Mouse (Mus musculus): ENCODE data around the gene Sema7a. TPM values are rescaled to one million over a fixed set of nuclear protein-coding genes. Genes with fewer than 3 reads are reported as not detected.

Sema7a gene
- polyA plus RNA-seq, 1 experiment from 2014 or later = 2.5 TPM

DNA sequence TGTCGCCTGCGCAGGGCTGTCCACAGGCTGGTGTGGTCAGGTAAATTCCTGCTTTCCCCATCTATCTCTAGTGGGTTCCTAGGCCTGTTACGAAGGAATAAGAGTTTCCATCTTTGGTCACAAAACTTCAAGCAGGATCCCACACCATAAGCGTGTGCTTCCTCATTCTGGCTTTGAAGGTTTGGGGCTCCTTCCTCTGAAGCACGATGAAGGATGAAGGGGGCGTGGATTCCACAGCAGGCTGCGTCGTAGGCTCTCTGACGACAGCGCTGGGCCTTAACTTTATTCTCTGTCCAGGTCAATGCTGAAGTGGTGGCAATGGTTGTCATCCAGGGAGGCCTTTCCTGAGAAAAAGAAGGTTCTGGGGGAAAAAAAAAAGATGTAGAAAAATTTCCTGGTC is 40.7 kb downstream of the Sema7a start:
- H3K27ac ChIP-seq (ENCODE audit: low read length) = no peak overlapping the region
- H3K4me3 ChIP-seq (replicated peaks; ENCODE audit: low read length) = no peak overlapping the region
- no peaks in the 10 kb centered on the region for H3K36me3 ChIP-seq (ENCODE audit: control insufficient read depth, insufficient read depth)
- no peaks in the 10 kb centered on the region for H3K4me1 ChIP-seq (replicated peaks; ENCODE audit: control insufficient read depth, insufficient read depth, low read length)
- no peaks in the 10 kb centered on the region for H3K27me3 ChIP-seq (replicated peaks; ENCODE audit: control insufficient read depth, insufficient read depth, low read length)
- no peak overlapping the region for H3K9ac ChIP-seq (replicated peaks; ENCODE audit: low read depth, low read length)
- no peak for ATAC-seq
- 87% methylated on average over 10 of the region's 10 CpGs for WGBS
- no peaks in the 10 kb centered on the region for H3K9me3 ChIP-seq (ENCODE audit: control insufficient read depth, low read length)
- H3K4me2 ChIP-seq (ENCODE audit: low read length) = no peak overlapping the region

DNA sequence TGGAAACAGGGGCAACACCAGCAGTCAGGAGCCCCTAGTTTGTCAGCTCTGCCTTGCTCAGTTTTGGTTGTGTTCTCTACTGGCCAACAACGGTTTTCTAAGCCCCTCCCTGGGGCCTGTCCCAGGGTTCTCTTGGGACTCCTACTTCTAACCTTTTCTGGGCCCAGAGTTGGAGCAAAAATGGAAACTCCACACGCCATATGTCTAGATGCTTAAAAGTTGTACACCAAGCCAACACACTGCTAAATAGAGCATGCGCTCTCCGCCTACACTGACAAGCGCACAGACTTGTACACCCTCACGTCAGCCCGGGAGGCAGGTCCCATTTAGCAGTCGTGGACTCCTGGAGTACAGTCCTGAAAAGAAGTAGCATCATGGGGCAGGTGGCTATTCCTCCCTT is 45.4 kb downstream of the Sema7a start:
- Histone ChIP-seq H3K36me3 (ENCODE audit: control insufficient read depth, insufficient read depth) (no peaks in the 10 kb centered on the region), H3K27ac (ENCODE audit: low read length) (no peak overlapping the region), H3K9ac (replicated peaks; ENCODE audit: low read depth, low read length) (no peak overlapping the region), H3K4me2 (ENCODE audit: low read length) (no peak overlapping the region), H3K4me3 (replicated peaks; ENCODE audit: low read length) (no peak overlapping the region), H3K4me1 (replicated peaks; ENCODE audit: control insufficient read depth, insufficient read depth, low read length) (peaks cover 4% of the 10 kb centered on the region; the same call in 1 of the 2 replicates), H3K9me3 (ENCODE audit: control insufficient read depth, low read length) (no peaks in the 10 kb centered on the region), H3K27me3 (replicated peaks; ENCODE audit: control insufficient read depth, insufficient read depth, low read length) (no peaks in the 10 kb centered on the region)
- WGBS = 79% methylated on average over 8 of the region's 8 CpGs
- no peak for ATAC-seq

GRCm38 (mm10) chr9:57986293-57986692 is 46.4 kb downstream of the Sema7a start:
- 84% methylated on average over 7 of the region's 7 CpGs for WGBS
- Histone ChIP-seq H3K27ac (ENCODE audit: low read length) (no peak overlapping the region), H3K27me3 (replicated peaks; ENCODE audit: control insufficient read depth, insufficient read depth, low read length) (no peaks in the 10 kb centered on the region), H3K4me3 (replicated peaks; ENCODE audit: low read length) (no peak overlapping the region), H3K4me2 (ENCODE audit: low read length) (no peak overlapping the region), H3K4me1 (replicated peaks; ENCODE audit: control insufficient read depth, insufficient read depth, low read length) (peaks cover 4% of the 10 kb centered on the region; the same call in 1 of the 2 replicates), H3K9ac (replicated peaks; ENCODE audit: low read depth, low read length) (no peak overlapping the region), H3K36me3 (ENCODE audit: control insufficient read depth, insufficient read depth) (no peaks in the 10 kb centered on the region), H3K9me3 (ENCODE audit: control insufficient read depth, low read length) (no peaks in the 10 kb centered on the region)
- ATAC-seq = no peak

DNA sequence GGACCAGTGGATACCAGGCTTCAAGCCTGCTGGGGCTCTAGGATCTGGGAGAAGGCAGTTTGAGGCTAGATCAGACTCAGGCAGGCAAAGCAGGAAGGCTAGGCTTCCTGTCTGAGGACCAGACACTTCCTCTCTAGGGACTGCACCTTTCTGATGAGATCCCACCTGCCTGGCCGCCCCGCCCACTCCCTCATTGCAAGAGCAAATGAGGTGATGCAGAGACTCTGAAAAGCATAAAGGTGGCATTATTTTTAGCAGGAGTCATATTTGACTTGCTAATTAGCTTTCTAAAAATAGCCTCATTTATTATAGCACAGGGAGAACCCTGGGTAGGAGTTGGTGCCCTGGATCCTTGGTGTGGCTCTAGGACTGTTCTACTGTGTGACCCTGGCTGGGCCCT is 48.2 kb downstream of the Sema7a start:
- H3K9me3 ChIP-seq (ENCODE audit: control insufficient read depth, low read length) = no peaks in the 10 kb centered on the region
- H3K4me2 ChIP-seq (ENCODE audit: low read length) = no peak overlapping the region
- ATAC-seq = no peak
- no peaks in the 10 kb centered on the region for H3K36me3 ChIP-seq (ENCODE audit: control insufficient read depth, insufficient read depth)
- H3K9ac ChIP-seq (replicated peaks; ENCODE audit: low read depth, low read length) = no peak overlapping the region
- H3K27me3 ChIP-seq (replicated peaks; ENCODE audit: control insufficient read depth, insufficient read depth, low read length) = no peaks in the 10 kb centered on the region
- no peak overlapping the region for H3K27ac ChIP-seq (ENCODE audit: low read length)
- 83% methylated on average over 2 of the region's 2 CpGs for WGBS
- H3K4me3 ChIP-seq (replicated peaks; ENCODE audit: low read length) = no peak overlapping the region
- H3K4me1 ChIP-seq (replicated peaks; ENCODE audit: control insufficient read depth, insufficient read depth, low read length) = peaks cover 6% of the 10 kb centered on the region

- H3K4me2 ChIP-seq (ENCODE audit: low read length) = no peak overlapping the region
- H3K9me3 ChIP-seq (ENCODE audit: control insufficient read depth, low read length) = no peaks in the 10 kb centered on the region
- no peak overlapping the region for H3K9ac ChIP-seq (replicated peaks; ENCODE audit: low read depth, low read length)
- H3K27ac ChIP-seq (ENCODE audit: low read length) = no peak overlapping the region
- no peaks in the 10 kb centered on the region for H3K36me3 ChIP-seq (ENCODE audit: control insufficient read depth, insufficient read depth)
- ATAC-seq = no peak
- H3K27me3 ChIP-seq (replicated peaks; ENCODE audit: control insufficient read depth, insufficient read depth, low read length) = no peaks in the 10 kb centered on the region
- H3K4me1 ChIP-seq (replicated peaks; ENCODE audit: control insufficient read depth, insufficient read depth, low read length) = peaks cover 12% of the 10 kb centered on the region
- no peak overlapping the region for H3K4me3 ChIP-seq (replicated peaks; ENCODE audit: low read length)
- WGBS = 95% methylated on average over 6 of the region's 6 CpGs
Measured at GRCm38 (mm10) chr9:57989309-57989708, 49.4 kb downstream of the Sema7a start.

GRCm38 (mm10) chr9:57990438-57991110 is 50.7 kb downstream of the Sema7a start:
- ATAC-seq = no peak
- Histone ChIP-seq H3K9me3 (ENCODE audit: control insufficient read depth, low read length) (no peaks in the 10 kb centered on the region), H3K9ac (replicated peaks; ENCODE audit: low read depth, low read length) (no peak overlapping the region), H3K4me3 (replicated peaks; ENCODE audit: low read length) (no peak overlapping the region), H3K27me3 (replicated peaks; ENCODE audit: control insufficient read depth, insufficient read depth, low read length) (no peaks in the 10 kb centered on the region), H3K27ac (ENCODE audit: low read length) (no peak overlapping the region), H3K4me1 (replicated peaks; ENCODE audit: control insufficient read depth, insufficient read depth, low read length) (peaks cover 12% of the 10 kb centered on the region), H3K4me2 (ENCODE audit: low read length) (no peak overlapping the region), H3K36me3 (ENCODE audit: control insufficient read depth, insufficient read depth) (no peaks in the 10 kb centered on the region)
- whole genome bisulfite sequencing = 41% methylated on average over 10 of the region's 10 CpGs

DNA sequence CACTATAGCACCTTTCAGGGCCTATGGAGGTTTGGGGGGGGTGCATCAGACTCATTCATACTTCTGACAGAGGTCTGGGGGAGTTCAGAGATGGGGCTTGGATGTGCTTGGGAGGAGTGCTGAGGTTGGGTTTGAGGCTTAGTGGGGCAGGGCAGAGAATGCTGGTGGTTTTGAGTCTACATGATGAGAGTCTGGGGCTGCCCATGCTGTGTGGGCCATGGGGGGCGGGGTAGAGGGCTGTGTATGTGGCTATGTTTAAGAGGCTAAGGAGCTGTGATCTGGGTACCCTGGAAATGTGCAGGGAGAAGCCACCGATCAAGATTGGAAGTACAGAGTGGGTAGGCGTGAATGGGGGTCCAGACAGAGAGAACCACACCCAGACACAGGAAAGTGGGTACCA is 52.1 kb downstream of the Sema7a start:
- no peak overlapping the region for H3K4me3 ChIP-seq (replicated peaks; ENCODE audit: low read length)
- H3K27me3 ChIP-seq (replicated peaks; ENCODE audit: control insufficient read depth, insufficient read depth, low read length) = no peaks in the 10 kb centered on the region
- no peak for ATAC-seq
- H3K4me2 ChIP-seq (ENCODE audit: low read length) = no peak overlapping the region
- no peaks in the 10 kb centered on the region for H3K9me3 ChIP-seq (ENCODE audit: control insufficient read depth, low read length)
- peaks cover 12% of the 10 kb centered on the region for H3K4me1 ChIP-seq (replicated peaks; ENCODE audit: control insufficient read depth, insufficient read depth, low read length)
- H3K27ac ChIP-seq (ENCODE audit: low read length) = no peak overlapping the region
- WGBS = 80% methylated on average over 3 of the region's 3 CpGs
- no peak overlapping the region for H3K9ac ChIP-seq (replicated peaks; ENCODE audit: low read depth, low read length)
- no peaks in the 10 kb centered on the region for H3K36me3 ChIP-seq (ENCODE audit: control insufficient read depth, insufficient read depth)

DNA sequence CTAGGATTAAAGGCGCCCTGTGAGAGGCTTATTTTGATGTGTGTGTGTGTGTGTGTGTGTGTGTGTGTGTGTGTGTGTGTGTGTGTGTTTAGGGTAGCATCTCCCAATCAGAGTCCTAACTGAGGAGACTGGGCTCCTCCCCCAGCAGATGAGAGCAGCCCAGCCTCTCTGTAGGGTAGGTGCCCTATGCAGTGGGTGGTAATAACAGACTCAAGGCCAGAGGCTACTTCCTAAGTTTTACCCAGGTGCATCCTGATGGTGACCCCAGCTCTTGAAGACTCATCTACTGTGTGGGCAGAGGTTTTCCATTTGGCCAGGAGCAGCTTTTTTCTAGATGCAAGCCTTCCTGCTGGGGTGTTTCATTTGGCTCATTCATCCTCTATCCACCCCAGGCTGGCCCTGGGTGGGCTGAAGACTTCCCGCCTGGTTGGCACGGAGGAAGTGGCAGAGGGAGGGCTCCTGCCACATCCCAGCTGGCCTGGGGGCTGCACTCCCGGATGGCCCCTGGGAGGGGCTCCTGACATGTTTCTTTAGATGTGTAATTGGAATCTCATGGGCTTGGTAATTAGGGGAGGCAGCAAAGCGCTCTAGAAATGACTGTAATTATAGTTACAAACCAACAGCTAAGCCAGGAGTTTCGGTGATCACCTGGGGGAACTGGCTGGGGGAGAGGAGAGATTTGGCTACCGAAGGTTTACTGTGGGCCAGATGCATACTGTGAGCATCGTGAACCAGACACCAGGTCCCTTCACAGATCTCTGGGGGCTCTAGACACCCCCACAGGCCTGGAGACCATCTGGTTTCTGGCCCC is 53.1 kb downstream of the Sema7a start:
- no peak overlapping the region for H3K9ac ChIP-seq (replicated peaks; ENCODE audit: low read depth, low read length)
- H3K4me1 ChIP-seq (replicated peaks; ENCODE audit: control insufficient read depth, insufficient read depth, low read length) = peaks cover 18% of the 10 kb centered on the region
- no peaks in the 10 kb centered on the region for H3K27me3 ChIP-seq (replicated peaks; ENCODE audit: control insufficient read depth, insufficient read depth, low read length)
- no peak overlapping the region for H3K27ac ChIP-seq (ENCODE audit: low read length)
- no peak overlapping the region for H3K4me3 ChIP-seq (replicated peaks; ENCODE audit: low read length)
- no peak overlapping the region for H3K4me2 ChIP-seq (ENCODE audit: low read length)
- WGBS = 29% methylated on average over 8 of the region's 8 CpGs
- H3K36me3 ChIP-seq (ENCODE audit: control insufficient read depth, insufficient read depth) = no peaks in the 10 kb centered on the region
- ATAC-seq = peak; percentile 64
- H3K9me3 ChIP-seq (ENCODE audit: control insufficient read depth, low read length) = no peaks in the 10 kb centered on the region

- 35% methylated on average over 4 of the region's 4 CpGs for WGBS
Measured at GRCm38 (mm10) chr9:57995282-57995681, 55.4 kb downstream of the Sema7a start.

More at GRCm38 (mm10) chr9:57995282-57995681, 55.4 kb downstream of the Sema7a start:
- H3K9ac ChIP-seq (replicated peaks; ENCODE audit: low read depth, low read length) = no peak overlapping the region
- H3K4me1 ChIP-seq (replicated peaks; ENCODE audit: control insufficient read depth, insufficient read depth, low read length) = peaks cover 17% of the 10 kb centered on the region
- no peak overlapping the region for H3K4me3 ChIP-seq (replicated peaks; ENCODE audit: low read length)
- H3K27ac ChIP-seq (ENCODE audit: low read length) = no peak overlapping the region
- H3K27me3 ChIP-seq (replicated peaks; ENCODE audit: control insufficient read depth, insufficient read depth, low read length) = peaks cover 10% of the 10 kb centered on the region
- no peaks in the 10 kb centered on the region for H3K36me3 ChIP-seq (ENCODE audit: control insufficient read depth, insufficient read depth)
- ATAC-seq = no peak
- no peaks in the 10 kb centered on the region for H3K9me3 ChIP-seq (ENCODE audit: control insufficient read depth, low read length)
- no peak overlapping the region for H3K4me2 ChIP-seq (ENCODE audit: low read length)
